Mouse (Mus musculus) spleen, postnatal 14 days (tissue): ENCODE results near the gene Gm28047.

Experiments
- DNase-seq, 2 experiments: peaks; one replicate each; pipeline ENCODE4 v3.0.0; 2021 to 2022; ENCODE audit warnings: low spot score in 2 of 2

Gm28047 gene

GRCm38 (mm10) chr15:102515791-102516190 lies 109.1 kb downstream of the Gm28047 start:
- DNase-seq, result no peak

- no peak for DNase-seq
Measured at GRCm38 (mm10) chr15:102515261-102515660, 109.6 kb downstream of the Gm28047 start.

DNA sequence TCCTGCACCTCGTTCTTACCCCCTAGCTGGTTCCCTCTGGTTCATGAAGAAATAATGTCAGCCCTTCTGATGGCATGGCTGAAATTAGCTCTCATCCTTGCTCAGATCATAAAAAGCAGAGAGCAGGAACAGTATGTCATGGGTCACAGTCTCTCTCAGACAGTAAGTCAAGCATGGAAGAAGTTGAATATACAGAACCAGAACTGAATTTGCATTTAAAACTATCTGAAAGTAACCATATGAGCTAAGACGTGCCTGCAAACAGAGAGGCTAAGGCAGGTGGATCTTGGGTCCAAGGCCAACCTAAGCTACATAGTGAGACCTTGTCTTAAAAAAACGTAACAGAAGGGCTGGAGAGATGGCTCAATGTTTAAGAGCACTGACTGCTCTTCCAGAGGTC lies 111.9 kb downstream of the Gm28047 start:
- no peak for DNase-seq

GRCm38 (mm10) chr15:102512471-102512870 lies 112.4 kb downstream of the Gm28047 start:
- no peak for DNase-seq

DNA sequence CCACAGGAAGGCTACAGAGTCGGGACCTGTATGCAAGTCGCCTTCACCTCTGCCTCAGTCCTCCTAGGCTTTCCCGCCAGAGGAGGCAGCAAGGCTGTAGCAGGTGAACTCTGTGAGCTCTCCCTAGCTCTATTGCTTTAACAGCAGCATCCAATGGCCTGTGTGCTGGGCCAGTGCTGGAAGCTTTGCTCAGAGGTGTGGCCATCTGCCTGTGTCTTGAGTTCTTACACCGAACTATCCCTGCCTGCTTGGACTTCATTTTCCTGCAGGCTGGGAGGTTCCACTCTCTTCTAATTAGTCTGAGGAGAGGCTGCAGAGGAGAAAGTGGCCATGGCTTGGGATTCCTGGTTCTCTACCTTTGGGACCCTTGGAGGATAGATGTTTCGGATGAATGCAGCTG lies 112.9 kb downstream of the Gm28047 start:
- DNase-seq, result no peak

DNA sequence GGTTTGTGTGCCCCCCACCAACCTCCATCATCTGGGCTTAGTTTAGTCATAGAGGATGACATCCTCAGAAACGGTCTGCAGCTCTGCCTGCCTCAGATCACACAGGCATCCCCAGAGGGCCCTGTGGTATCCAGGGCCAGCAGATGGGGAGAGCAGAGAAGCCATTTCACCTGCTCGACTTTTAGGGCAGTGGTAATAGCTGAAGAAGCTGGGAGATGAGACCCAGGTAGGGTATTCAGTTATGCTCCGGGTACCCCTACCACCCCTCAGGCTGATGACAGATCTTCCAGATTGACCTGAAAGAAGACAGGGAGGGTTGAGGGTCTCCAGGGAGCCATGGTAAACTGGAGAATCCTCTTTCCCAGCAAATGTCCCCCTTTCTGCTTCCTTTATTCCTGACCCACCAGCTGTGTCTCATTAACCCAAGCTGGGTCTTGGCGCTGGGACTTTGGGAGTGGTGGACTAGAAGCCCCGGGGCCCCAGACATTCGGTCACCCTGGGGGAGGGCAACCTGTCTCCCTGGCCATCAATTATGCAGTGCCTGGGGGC lies 113.5 kb downstream of the Gm28047 start:
- no peak for DNase-seq

GRCm38 (mm10) chr15:102510590-102511284 lies 114.1 kb downstream of the Gm28047 start:
- peak; percentile 40 to 65 for DNase-seq

DNA sequence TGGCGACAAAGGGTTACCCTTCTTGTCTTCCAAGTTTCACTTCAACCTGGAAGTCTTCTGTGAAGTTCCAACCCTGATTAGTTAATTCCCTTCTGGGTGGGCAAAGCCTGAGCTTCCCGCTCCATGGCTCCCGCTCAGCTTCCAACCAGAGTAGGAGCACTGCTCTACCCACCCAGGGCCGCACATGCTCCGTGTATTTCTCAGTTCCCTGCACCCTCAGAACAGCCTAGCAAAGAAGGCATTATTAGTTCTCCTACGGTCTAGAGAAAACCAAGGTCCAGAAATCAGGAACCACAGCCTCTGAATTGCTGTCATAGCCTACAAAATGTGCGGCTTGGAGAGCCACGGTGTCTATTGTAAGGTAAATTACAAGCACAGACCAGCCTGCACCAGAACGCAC lies 114.8 kb downstream of the Gm28047 start:
- DNase-seq, result no peak

- no peak for DNase-seq
Measured at GRCm38 (mm10) chr15:102508336-102508735, 116.5 kb downstream of the Gm28047 start.

- no peak for DNase-seq
Measured at GRCm38 (mm10) chr15:102507561-102507960, 117.3 kb downstream of the Gm28047 start.

- no peak for DNase-seq
Measured at GRCm38 (mm10) chr15:102506864-102507263, 118.0 kb downstream of the Gm28047 start.

GRCm38 (mm10) chr15:102506464-102506830 lies 118.4 kb downstream of the Gm28047 start:
- no peak for DNase-seq

GRCm38 (mm10) chr15:102505770-102506463 lies 119.0 kb downstream of the Gm28047 start:
- DNase-seq, result no peak

DNA sequence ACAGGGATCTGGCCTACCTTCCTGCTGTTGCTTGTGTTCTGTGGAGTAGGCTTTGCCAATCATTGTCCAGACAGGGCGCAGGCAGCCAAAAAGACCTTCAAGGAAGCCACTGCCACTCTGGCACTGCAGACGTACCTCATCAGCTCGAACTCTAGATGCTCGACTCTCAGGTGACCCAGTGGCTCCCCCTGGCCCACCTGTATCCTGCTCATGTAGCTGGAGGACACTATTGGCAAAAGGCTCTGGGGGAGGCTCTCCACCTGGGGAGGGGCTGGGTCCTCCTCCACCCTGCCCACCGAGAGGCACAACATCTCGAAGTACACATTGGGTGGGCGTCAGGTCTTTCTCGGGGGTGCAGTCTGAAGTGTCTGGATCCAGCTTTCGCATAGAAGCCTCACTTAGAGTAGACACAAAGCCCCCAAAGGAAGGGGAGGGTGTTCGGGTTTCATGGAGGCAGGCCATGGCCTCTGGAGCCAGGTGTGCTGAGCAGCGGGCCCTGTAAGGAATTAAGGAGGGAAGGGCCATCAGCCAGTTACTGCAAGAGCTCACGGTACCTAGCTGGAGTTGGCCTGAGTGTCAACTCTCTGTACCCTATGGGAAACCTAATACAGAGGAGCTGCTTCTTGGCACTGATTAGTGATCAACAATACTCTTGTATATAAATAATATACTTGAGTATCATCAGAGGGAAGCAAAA lies 119.6 kb downstream of the Gm28047 start:
- DNase-seq, result no peak

DNA sequence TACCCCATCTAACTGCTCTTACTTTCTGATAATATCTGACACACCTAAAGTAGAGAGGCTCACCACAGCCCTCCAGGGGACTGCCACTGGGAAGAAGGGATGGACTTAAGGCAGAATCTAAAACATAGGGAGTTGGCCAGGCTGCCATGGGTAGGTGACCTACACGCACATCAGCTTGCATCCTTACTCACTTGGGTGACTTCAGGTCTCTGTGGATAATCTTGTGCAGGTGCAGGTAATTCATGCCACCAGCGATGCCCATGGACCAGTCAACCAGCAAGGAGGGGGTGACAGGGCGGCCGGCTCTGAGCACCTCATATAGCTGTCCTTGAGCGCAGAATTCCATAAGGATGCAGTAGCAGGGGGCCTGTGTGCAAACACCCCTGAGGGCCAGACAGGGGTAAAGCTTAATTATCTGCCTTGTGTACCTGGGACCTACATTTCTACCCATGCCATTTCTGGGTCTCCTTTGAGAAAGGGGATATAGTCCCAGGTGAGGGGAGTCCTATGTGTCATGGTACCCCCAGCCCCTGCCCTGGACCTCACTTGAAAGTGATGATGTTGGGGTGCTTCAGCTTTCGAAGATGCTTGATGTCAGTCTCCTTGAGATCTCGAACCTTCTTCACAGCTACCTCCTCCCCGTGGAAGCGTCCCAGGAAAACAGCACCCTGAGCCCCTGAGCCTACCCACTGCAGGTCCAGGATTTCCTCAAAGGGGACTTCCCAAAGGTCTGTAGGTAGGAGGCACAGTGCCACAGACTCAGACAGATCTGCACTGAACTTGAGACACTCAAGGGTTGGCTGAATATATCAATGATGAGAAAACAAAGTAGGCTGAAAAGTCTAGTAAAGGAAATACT lies 120.7 kb downstream of the Gm28047 start:
- DNase-seq, result no peak

DNA sequence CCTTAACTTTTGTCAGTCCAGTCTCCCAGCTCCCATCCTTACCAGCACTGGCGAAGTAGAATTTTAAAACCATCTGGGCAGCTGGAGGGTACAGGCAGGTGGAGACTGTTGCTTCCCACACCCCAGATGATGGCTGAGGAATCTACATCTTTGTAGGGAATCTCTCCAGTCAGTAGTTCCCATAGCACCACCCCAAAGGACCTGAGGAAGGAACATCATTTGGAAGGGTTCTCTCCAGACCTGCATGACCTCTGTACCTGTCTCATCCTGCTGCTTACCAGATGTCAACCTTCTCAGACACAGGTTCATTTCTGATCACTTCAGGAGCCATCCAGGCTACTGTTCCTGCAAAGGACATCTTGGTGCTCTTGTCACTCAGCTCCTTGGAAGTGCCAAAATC lies 121.4 kb downstream of the Gm28047 start, which contains the start of gene Gm10337:
Gene Gm10337 (plus strand): TSS at position 276 of the 400 bp plus-strand sequence.
- no peak for DNase-seq

DNA sequence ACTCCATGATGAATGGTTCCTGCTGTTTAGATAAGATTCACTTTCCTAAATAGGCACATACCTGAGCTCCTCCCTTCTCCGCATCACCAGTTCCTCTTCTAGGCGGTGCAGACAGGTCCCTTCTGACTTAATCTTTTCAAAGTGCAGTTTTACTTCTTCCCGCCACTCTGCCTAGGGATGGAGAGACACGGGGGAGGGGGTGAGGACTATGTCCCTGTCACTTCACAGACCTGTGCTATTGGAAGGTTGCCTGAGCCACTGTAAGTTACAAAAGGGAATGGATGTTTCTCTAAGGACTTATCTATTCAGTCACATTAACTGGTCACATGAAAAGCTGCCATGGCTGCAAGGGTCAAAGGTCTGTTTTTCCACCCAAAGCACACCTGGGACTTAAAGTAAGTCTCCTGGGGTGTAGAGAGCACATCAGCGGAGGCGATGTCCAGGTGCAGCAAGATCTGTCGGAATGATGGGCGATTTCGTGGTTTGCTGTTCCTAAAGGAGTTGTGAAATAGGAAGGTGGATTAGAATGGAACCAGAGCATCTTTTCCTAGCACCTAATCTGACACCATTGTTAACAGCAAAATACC lies 122.5 kb downstream of the Gm28047 start:
- DNase-seq, result no peak

- no peak for DNase-seq
Measured at GRCm38 (mm10) chr15:102501084-102501814, 123.6 kb downstream of the Gm28047 start.

- no peak for DNase-seq
Measured at GRCm38 (mm10) chr15:102500479-102500878, 124.4 kb downstream of the Gm28047 start.

GRCm38 (mm10) chr15:102499851-102500250 lies 125.0 kb downstream of the Gm28047 start:
- no peak for DNase-seq
